Mouse (Mus musculus) midbrain, embryonic 15.5 days (tissue): Measurements from ENCODE around the gene Lpin2. TPM values are rescaled to one million over a fixed set of nuclear protein-coding genes. Genes with fewer than 3 reads are reported as not detected.

Source experiments
- ATAC-seq: fragments of 200-750 bp; cut with Nextera tagmentation; replicated peaks from 2 replicates; pipeline ENCODE4 v1.8.0; 2017; ENCODE audit warnings: moderate TSS enrichment
- H3K27ac ChIP-seq: fragments of 300-500 bp; sonication (generic); 2 replicates; pipeline ENCODE4 v1.5.1; 2015; ENCODE audit warnings: mild to moderate bottlenecking, inconsistent platforms
- H3K27me3 ChIP-seq: fragments of 300-500 bp; sonication (generic); replicated peaks from 2 replicates; pipeline ENCODE4 v1.6.1; 2015; ENCODE audit warnings: inconsistent platforms
- H3K36me3 ChIP-seq: fragments of 300-500 bp; sonication (generic); replicated peaks from 2 replicates; pipeline ENCODE4 v1.6.1; 2015; ENCODE audit warnings: inconsistent platforms
- H3K4me1 ChIP-seq: fragments of 300-500 bp; sonication (generic); 2 replicates; pipeline ENCODE4 v1.6.1; 2015; ENCODE audit warnings: inconsistent platforms
- H3K4me2 ChIP-seq: fragments of 300-500 bp; sonication (generic); 2 replicates; pipeline ENCODE4 v1.6.1; 2015; ENCODE audit warnings: inconsistent platforms, mild to moderate bottlenecking, moderate library complexity
- H3K4me3 ChIP-seq: fragments of 300-500 bp; sonication (generic); 2 replicates; pipeline ENCODE4 v1.5.1; 2015; ENCODE audit warnings: mild to moderate bottlenecking, inconsistent platforms
- H3K9ac ChIP-seq: fragments of 300-500 bp; sonication (generic); 2 replicates; pipeline ENCODE4 v1.6.1; 2015; ENCODE audit warnings: mild to moderate bottlenecking, inconsistent platforms
- H3K9me3 ChIP-seq: fragments of 300-500 bp; sonication (generic); 2 replicates; pipeline ENCODE4 v1.6.1; 2016; ENCODE audit warnings: inconsistent platforms
- WGBS: fragments of 180-500 bp; shearing (Covaris S2); methylation state at CpG from one replicate; pipeline ENCODE4 v1.1.7; 2015; ENCODE audit warnings: mixed read lengths; 5-methylcytosine and 5-hydroxymethylcytosine counted together
- polyA plus RNA-seq: library from polyadenylated mRNA; unstranded; fragments of >200 nt; fragmentation: Nextera tagmentation; extraction: Ambion mirVana; gene quantifications from 2 replicates; pipeline ENCODE4 v1.2.1, GENCODE M21; 2015

Lpin2 gene
- polyA plus RNA-seq, 1 experiment from 2014 or later, result 47.6 TPM

DNA sequence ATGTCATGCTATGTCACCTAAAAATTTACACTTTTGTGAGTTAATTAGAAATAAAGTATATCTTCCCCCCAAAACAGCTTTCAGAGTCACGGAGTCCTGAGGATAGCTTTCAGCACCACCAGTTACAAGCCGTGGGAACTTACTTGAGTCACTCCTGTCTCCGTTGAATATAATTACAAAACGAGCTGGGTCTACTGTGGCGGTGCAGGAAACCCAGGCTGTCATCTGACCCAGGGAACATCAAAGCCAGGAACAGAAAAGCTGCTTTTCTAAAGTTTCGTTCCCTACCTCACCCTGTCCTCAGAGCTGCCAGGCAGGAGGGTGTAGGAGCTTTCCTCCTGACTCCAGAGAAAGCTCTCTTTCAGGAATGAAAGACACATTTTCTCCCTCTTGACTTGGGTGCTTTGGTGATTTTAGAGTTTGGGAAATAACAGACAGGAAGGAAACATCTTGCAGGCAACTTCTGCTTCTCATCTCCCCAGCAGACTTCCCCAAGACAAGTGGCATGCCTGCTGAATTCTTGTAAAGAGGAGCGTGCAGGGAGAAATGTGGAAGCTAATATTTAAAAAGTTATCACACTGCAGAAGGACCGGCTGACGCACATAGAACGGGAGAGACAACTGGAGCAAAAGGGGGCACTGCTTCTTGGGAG, 3.7 kb upstream of the Lpin2 start:
- Histone ChIP-seq H3K4me3 (no peak overlapping the region), H3K4me1 (peaks cover 10% of the 10 kb centered on the region), H3K9me3 (no peaks in the 10 kb centered on the region), H3K27ac (no peak overlapping the region), H3K36me3 (no peaks in the 10 kb centered on the region), H3K9ac (no peak overlapping the region), H3K4me2 (no peak overlapping the region), H3K27me3 (no peaks in the 10 kb centered on the region)
- 53% methylated on average over 10 of the region's 10 CpGs for WGBS
- no peak for ATAC-seq

DNA sequence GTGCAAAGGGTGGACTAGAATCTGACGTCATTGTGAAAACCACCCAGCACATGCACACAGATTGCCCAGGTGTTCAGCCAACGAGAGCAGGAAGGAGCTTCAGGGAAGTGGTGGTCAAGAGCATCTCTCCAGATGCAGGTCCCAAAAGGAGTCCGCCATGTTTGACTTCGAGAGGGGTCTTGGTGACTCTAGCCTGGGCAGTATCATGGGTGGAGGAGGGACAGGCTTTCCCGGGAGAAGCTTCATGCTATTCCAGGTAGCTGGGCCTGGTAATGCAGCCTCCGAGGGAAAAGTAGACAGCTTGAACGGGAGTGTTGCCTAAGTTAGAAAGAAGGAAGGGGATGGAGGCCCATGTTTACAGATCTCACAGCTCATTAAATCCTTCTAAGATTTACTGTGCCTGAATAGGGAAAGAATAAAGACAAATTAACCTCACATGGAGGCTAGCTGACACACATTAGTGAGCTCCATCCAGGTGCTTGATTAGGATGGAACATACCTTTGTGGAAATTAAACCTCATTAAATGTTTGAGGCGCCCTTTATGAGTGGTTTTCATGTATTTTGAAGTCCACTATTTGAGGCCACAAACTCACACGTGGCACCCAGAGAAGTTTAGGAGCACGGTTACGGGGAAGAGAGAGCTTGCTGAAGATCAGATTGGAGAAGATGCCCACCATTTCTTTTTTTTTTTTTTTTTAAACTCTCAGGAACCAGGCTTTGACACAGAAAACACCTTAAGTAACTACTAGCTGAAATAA, 2.6 kb upstream of the Lpin2 start:
- Histone ChIP-seq H3K4me2 (no peak overlapping the region), H3K27me3 (no peaks in the 10 kb centered on the region), H3K4me1 (peaks cover 13% of the 10 kb centered on the region), H3K4me3 (no peak overlapping the region), H3K36me3 (no peaks in the 10 kb centered on the region), H3K27ac (no peak overlapping the region), H3K9ac (no peak overlapping the region), H3K9me3 (no peaks in the 10 kb centered on the region)
- WGBS, result 87% methylated on average over 11 of the region's 11 CpGs
- no peak for ATAC-seq

DNA sequence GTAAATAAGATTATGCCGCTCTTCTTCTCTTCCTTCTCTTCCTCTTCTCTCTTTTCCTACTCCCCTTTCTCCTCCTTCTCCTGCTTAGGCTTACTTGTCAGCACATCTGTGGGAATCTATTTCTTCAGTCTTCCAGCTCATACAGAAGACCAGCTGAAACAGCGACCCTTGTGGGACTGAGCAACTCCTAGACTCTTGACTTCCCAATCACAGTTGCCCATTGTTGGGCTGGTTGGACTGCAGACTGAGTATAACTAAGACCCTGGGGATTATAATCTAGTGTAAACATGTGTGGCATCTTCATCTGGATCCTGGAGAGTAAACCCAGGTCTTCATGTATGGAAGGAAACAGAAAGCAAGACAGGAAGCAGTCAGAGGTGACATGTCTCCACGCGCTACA, 1.8 kb upstream of the Lpin2 start:
- WGBS, result 97% methylated on average over 4 of the region's 4 CpGs
- Histone ChIP-seq H3K4me3 (no peak overlapping the region), H3K9ac (no peak overlapping the region), H3K4me1 (peaks cover 22% of the 10 kb centered on the region), H3K9me3 (no peaks in the 10 kb centered on the region), H3K36me3 (no peaks in the 10 kb centered on the region), H3K27me3 (no peaks in the 10 kb centered on the region), H3K4me2 (no peak overlapping the region), H3K27ac (no peak overlapping the region)
- no peak for ATAC-seq

DNA sequence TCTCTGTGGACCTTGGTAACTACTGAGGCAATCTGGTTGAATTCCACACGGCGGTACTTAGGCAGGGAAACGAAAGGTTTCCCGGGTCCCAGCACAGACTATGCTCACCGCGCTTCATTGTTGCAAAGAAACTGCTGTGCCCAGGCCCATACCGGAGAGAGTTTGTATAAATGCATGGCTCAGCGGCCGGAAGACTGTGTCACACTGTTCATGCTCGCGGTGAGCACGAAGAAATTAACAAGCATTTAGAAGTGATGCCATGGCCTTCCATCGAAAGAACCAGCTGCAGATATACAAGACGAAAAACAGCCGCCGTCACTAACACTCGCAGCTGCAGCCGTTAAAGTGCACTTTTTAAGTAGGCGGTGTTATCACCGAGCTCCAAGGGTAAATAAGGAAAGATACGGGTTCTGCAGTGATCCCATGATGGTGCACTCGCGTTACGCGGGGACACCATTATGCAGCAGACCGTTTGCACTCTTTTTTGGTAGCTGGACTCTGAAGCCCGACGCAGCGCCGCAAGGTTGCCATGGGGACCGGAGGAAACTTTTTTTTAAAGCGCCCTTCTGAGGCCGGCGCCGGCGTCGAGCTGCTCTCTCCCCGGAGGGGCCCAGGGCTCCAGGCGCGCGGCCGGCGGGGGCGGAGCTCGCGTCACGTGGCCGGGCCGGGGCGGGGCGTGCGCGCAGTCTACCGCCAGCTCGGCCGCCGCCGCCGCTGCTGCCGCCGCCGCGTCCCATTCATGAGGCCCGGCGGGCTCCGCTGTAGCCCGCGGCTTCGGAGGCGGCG, 704 bp downstream of the Lpin2 start:
- Histone ChIP-seq H3K36me3 (no peaks in the 10 kb centered on the region), H3K4me3 (peak overlapping the region; percentile 83), H3K9ac (peak overlapping the region; percentile 85), H3K4me2 (peak overlapping the region; percentile 84), H3K9me3 (no peaks in the 10 kb centered on the region), H3K27ac (peak overlapping the region; percentile 94), H3K4me1 (peaks cover 26% of the 10 kb centered on the region), H3K27me3 (no peaks in the 10 kb centered on the region)
- under 1% methylated on average over 61 of the region's 71 CpGs for WGBS
- ATAC-seq, result peak; percentile 97

DNA sequence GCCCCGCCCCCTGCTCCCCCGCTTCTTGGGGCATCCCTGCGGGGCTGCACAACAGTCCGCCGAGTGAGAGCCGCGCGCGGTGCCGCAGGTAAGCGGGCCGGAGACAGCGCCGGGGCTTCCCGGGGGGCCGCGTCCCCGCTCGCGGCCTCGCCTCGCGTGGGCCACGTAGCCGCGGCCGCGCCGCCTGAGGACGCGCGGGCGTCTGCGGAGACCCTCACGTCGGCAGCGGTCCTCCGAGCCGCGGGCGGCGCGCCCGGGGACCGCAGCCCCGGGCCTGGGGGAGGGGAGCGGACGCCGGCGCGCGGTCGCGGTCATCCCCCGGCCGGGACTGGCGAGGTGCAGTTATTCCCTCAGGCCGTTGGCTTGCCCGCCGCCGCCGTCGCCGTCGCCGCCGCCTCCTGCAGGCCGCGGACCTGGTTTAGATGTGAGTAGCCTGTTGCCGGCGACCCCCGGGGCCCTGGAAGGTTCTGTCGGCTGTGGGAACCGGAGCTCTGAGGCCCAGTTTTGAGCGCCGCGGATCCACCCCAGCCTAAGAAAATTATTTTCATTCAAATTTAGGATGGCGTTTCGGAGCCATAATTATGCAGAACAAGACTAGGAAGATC, 1.4 kb downstream of the Lpin2 start:
- Histone ChIP-seq H3K27me3 (no peaks in the 10 kb centered on the region), H3K9me3 (no peaks in the 10 kb centered on the region), H3K4me3 (peak overlapping the region; percentile 83), H3K27ac (peak overlapping the region; percentile 94), H3K4me2 (peak overlapping the region; percentile 84), H3K36me3 (no peaks in the 10 kb centered on the region), H3K4me1 (peaks cover 26% of the 10 kb centered on the region), H3K9ac (peak overlapping the region; percentile 85)
- ATAC-seq, result no peak
- WGBS, result 1% methylated on average over 64 of the region's 79 CpGs

DNA sequence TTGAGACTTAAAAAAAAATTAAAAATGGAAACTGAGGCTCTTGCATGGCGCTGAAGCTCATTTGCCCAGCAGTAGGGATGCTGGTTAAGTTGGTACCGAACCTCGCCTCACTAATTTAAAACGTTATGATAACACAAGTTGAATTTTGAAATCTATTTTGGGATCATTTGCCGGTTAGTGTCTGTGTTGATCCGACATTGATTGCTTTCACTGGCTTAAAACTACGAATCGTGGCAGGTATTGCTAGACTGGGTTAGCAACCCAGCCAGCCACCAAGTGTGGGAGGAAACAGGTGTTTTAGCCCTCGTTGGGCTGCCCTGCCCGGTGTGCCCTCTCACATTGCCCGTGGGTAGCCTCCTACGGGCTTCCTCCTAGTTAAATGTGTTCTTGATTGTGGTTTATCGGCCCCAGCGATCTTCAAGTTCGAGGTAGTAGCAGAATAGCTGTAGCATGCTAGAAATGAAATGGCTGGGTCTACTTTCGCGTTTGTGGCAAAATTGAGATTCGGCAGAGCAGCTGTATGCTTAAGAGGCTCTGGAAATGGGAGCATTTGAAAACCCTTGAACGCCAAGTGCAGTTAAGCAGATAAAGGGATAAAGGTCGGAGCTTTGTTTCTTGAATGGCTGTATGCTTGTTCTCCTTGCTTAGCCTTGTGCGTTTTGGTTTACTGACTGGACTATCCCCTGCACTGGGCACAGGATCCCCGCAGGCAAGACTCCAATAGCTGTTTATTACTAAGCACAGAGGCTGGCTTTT, 2.2 kb downstream of the Lpin2 start:
- H3K9me3 ChIP-seq, result no peaks in the 10 kb centered on the region
- peak overlapping the region; percentile 94; the same call in 1 of the 2 replicates for H3K27ac ChIP-seq
- peaks cover 26% of the 10 kb centered on the region for H3K4me1 ChIP-seq
- H3K4me2 ChIP-seq, result peak overlapping the region; percentile 84
- H3K36me3 ChIP-seq, result no peaks in the 10 kb centered on the region
- peak overlapping the region; percentile 85 for H3K9ac ChIP-seq
- peak overlapping the region; percentile 83 for H3K4me3 ChIP-seq
- ATAC-seq, result no peak
- H3K27me3 ChIP-seq, result no peaks in the 10 kb centered on the region
- 3% methylated on average over 22 of the region's 22 CpGs for WGBS

DNA sequence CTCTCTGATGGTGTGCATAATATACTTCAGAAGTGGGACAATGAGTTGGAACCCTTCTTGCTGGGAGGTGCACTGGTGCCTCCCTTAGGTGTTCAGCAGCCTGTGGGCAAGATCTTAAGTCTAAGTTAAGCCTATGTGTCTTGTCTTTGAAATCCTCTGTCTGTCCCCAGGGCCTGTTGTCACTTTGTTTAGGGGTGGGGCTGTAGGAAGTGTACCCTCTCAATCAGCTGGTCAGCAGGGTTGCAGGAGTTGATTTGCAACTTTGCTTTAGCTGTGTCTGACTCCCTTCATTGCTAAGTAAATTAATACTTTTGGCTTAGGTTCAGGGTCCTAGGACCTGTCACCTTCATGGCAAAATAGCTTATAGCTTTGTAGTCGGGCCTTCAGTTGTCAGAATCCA, 3.0 kb downstream of the Lpin2 start:
- no peak for ATAC-seq
- H3K4me2 ChIP-seq, result peak overlapping the region; percentile 84
- H3K9ac ChIP-seq, result no peak overlapping the region
- no peak overlapping the region for H3K27ac ChIP-seq
- H3K9me3 ChIP-seq, result no peaks in the 10 kb centered on the region
- H3K36me3 ChIP-seq, result no peaks in the 10 kb centered on the region
- H3K4me3 ChIP-seq, result peak overlapping the region; percentile 83
- H3K4me1 ChIP-seq, result peaks cover 26% of the 10 kb centered on the region
- WGBS, result 66% methylated on average over 1 of the region's 1 CpGs
- H3K27me3 ChIP-seq, result no peaks in the 10 kb centered on the region

DNA sequence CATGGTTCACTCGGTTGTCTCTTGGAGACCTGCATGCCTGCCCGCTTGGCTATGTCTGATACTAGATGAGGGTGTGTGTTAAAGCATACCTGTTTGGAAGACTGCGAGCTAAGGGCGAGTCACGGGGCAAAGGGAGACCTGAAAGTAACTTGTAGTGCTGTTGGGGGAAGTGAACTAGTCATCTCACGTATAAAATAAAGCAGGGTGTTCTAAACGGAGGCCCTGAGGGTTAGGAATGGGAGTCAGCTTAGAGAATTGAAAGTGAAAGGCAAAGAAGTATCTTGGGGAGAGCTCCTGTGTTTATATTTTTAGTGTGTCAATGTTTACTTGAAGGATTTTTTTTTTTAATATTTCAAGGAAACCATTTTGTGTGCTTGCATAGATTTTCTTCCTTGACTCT, 8.2 kb downstream of the Lpin2 start:
- H3K27me3 ChIP-seq, result no peaks in the 10 kb centered on the region
- 92% methylated on average over 7 of the region's 7 CpGs for WGBS
- no peak for ATAC-seq
- no peak overlapping the region for H3K27ac ChIP-seq
- no peak overlapping the region for H3K4me3 ChIP-seq
- H3K36me3 ChIP-seq, result no peaks in the 10 kb centered on the region
- peaks cover 5% of the 10 kb centered on the region for H3K4me1 ChIP-seq
- no peak overlapping the region for H3K4me2 ChIP-seq
- no peak overlapping the region for H3K9ac ChIP-seq
- H3K9me3 ChIP-seq, result no peaks in the 10 kb centered on the region

DNA sequence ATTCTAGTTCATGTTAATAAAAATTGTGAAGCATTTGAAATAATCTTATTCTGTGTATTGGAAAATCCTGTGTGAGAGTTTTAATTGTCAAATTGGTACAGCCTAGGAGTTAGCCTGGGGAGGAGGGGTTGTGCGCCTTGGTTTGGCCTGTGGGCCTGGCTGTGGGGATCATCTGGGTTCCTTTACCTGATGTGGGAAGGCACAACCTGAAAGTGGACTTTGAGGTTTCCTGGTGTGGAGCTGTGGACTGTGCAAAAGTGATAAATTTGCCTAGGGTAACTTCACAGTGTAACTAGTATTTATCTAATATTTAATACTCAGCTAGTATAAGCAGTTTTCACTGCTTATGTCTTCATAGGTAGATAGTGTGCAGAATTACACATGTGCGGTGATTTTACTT, 8.7 kb downstream of the Lpin2 start:
- H3K4me1 ChIP-seq, result peaks cover 7% of the 10 kb centered on the region; the same call in 1 of the 2 replicates
- no peaks in the 10 kb centered on the region for H3K9me3 ChIP-seq
- no peak overlapping the region for H3K4me3 ChIP-seq
- no peak overlapping the region for H3K27ac ChIP-seq
- WGBS, result 97% methylated on average over 2 of the region's 2 CpGs
- no peak overlapping the region for H3K4me2 ChIP-seq
- no peaks in the 10 kb centered on the region for H3K27me3 ChIP-seq
- no peaks in the 10 kb centered on the region for H3K36me3 ChIP-seq
- no peak overlapping the region for H3K9ac ChIP-seq
- ATAC-seq, result no peak

DNA sequence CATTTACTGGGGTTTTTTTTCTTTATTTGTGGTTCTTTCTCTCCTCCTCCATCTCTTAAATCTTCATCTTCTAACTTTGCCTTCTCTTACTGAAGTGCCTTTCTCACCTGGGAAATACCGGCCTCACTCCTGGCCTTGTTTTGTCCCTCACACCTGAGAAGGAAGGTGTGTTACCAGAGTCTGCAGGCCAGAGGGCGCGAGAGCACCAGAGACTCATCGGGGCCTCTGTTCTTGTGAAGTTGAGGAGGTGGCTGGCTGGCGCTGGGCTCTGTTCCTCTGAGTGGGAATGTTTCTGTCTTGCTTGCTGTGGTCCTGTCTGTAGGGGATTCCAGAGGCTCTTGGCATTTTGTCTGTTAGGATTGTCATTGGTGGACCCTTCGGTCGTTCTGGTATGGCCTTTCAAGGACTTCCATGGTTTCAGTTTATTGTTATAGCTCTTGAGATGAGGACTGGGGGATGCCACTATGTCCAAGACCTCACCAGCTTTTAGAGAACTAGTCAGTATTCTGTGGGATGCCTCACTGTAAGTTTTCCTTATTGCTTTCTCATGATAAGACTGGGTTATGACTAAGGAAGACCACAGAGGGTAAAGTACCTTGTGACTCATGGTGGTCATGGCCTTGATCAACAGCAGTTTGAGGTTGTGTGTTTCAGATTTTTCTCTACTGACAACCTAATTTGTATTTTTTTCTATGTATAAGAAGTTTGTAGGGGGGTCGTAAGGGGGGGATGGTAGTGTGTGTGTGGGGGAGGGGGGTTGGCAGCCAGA, 9.5 kb downstream of the Lpin2 start:
- Histone ChIP-seq H3K27me3 (no peaks in the 10 kb centered on the region), H3K4me1 (peaks cover 5% of the 10 kb centered on the region; the same call in 1 of the 2 replicates), H3K4me2 (no peak overlapping the region), H3K4me3 (no peak overlapping the region), H3K36me3 (no peaks in the 10 kb centered on the region), H3K9me3 (no peaks in the 10 kb centered on the region), H3K27ac (no peak overlapping the region), H3K9ac (no peak overlapping the region)
- WGBS, result 81% methylated on average over 8 of the region's 8 CpGs
- ATAC-seq, result no peak

DNA sequence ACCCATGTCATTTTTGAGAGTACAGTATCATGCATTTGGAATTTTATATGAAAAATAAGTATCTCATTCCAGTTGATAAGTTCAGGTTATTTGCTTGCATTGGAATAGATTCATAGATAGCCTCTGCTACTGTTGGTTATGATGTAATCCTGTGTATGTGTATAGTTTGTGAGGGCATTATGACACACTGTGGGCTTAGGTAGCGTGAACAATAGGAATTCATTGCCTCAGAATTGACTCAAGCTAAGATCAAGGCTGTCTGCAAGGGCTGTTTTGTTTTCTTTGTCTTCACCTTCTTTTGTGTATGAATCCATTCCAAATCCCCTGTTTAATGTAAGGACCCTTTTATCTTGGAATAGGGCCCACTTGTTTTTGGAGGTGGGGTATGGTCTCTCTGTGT, 10.7 kb downstream of the Lpin2 start:
- H3K36me3 ChIP-seq, result no peaks in the 10 kb centered on the region
- H3K9ac ChIP-seq, result no peak overlapping the region
- H3K27ac ChIP-seq, result no peak overlapping the region
- H3K4me3 ChIP-seq, result no peak overlapping the region
- 83% methylated on average over 1 of the region's 1 CpGs for WGBS
- H3K4me2 ChIP-seq, result no peak overlapping the region
- ATAC-seq, result no peak
- H3K4me1 ChIP-seq, result peaks cover 5% of the 10 kb centered on the region; the same call in 1 of the 2 replicates
- no peaks in the 10 kb centered on the region for H3K27me3 ChIP-seq
- no peaks in the 10 kb centered on the region for H3K9me3 ChIP-seq
